ENCODE assay signal across 20 mouse cellular contexts in genomic region chr2:51444386-51445080, GRCm38 (mm10).
A peak's percentile ranks its signal among the peaks of the same experiment; 100 is the strongest.
DNase-seq lines count a peak whose midpoint lies in the region; ATAC-seq lines count a peak whose summit lies in the region.
"Had no signal": no experiment of that assay in that cellular context is flagged by ENCODE, and none has a peak within 500 bp of the region (broad histone marks: within the 10 kb centered on the region; RNA-seq: fewer than 3 reads in every experiment).

No protein-coding gene starts in this region.

- no peak overlapping the region for H3K9ac ChIP-seq in midbrain, embryonic 12.5 days (replicated peaks)
- no peak overlapping the region; the same call in 1 of the 2 replicates for H3K9ac ChIP-seq in midbrain, embryonic 16.5 days (ENCODE audit: low read depth, low read length)
- H3K9ac ChIP-seq in intestine, embryonic 16.5 days (ENCODE audit: low read depth, low read length): no peak overlapping the region
- H3K9ac ChIP-seq: forebrain, embryonic 12.5 days; heart, embryonic 15.5 days; hindbrain, embryonic 13.5 days had no signal

- no peaks in the 10 kb centered on the region for H3K36me3 ChIP-seq in midbrain, embryonic 12.5 days
- H3K36me3 ChIP-seq in midbrain, embryonic 16.5 days (ENCODE audit: control insufficient read depth, insufficient read depth, low read length): no peaks in the 10 kb centered on the region
- no peaks in the 10 kb centered on the region for H3K36me3 ChIP-seq in intestine, embryonic 16.5 days (ENCODE audit: control insufficient read depth, insufficient read depth, low read length)
- H3K36me3 ChIP-seq: forebrain, embryonic 12.5 days; heart, embryonic 15.5 days; hindbrain, embryonic 13.5 days had no signal

- no peaks in the 10 kb centered on the region for H3K27me3 ChIP-seq in midbrain, embryonic 12.5 days
- no peaks in the 10 kb centered on the region for H3K27me3 ChIP-seq in midbrain, embryonic 16.5 days (ENCODE audit: control insufficient read depth, insufficient read depth, low read depth, low read length)
- H3K27me3 ChIP-seq in intestine, embryonic 16.5 days (replicated peaks; ENCODE audit: control insufficient read depth, insufficient read depth, low read length): no peaks in the 10 kb centered on the region
- H3K27me3 ChIP-seq: forebrain, embryonic 12.5 days; heart, embryonic 15.5 days; hindbrain, embryonic 13.5 days had no signal

- no peak for ATAC-seq in midbrain, embryonic 12.5 days (ENCODE audit: low FRiP score, low read depth)
- ATAC-seq in midbrain, embryonic 16.5 days: peak; percentile 54
- ATAC-seq in intestine, embryonic 16.5 days: no peak
- ATAC-seq: hindbrain, postnatal 0 days had no signal

- H3K4me3 ChIP-seq in midbrain, embryonic 12.5 days: no peak overlapping the region
- H3K4me3 ChIP-seq in midbrain, embryonic 16.5 days (ENCODE audit: low read depth, low read length): no peak overlapping the region
- H3K4me3 ChIP-seq in intestine, embryonic 16.5 days (ENCODE audit: low read length): no peak overlapping the region
- H3K4me3 ChIP-seq: forebrain, embryonic 12.5 days; gastrocnemius, adult 2 months; heart, embryonic 15.5 days; hindbrain, embryonic 13.5 days had no signal

- DNase-seq in heart, adult 11 months: peak; percentile 49
- no peak for DNase-seq in heart, adult 9 months (ENCODE audit: low spot score in 2 of 2)
- no peak for DNase-seq in neural tube, embryonic 10.5 days (ENCODE audit: extremely low spot score, low spot score)
- DNase-seq in thymus, postnatal 4 days: no peak
- DNase-seq: adrenal gland, adult 2 months; adrenal gland, postnatal 25 days; cerebellum, adult 18-20 months; cerebellum, adult 9-11 months; cerebellum, postnatal 36 days; gastrocnemius, adult 2 months; gastrocnemius, postnatal 25 days; heart, postnatal 14 days had no signal

- peaks cover 11% of the 10 kb centered on the region; the same call in 1 of the 2 replicates for H3K4me1 ChIP-seq in midbrain, embryonic 12.5 days
- peaks cover 19% of the 10 kb centered on the region for H3K4me1 ChIP-seq in midbrain, embryonic 16.5 days (ENCODE audit: control insufficient read depth, insufficient read depth, low read length)
- H3K4me1 ChIP-seq in intestine, embryonic 16.5 days (ENCODE audit: control insufficient read depth, insufficient read depth, low read length): peaks cover 2% of the 10 kb centered on the region; the same call in 1 of the 2 replicates
- H3K4me1 ChIP-seq: heart, embryonic 15.5 days; hindbrain, embryonic 13.5 days had no signal

- H3K27ac ChIP-seq in midbrain, embryonic 12.5 days (replicated peaks): peak overlapping the region; percentile 60; the same call in 1 of the 2 replicates
- H3K27ac ChIP-seq in midbrain, embryonic 16.5 days (ENCODE audit: low read length): peak overlapping the region; percentile 65
- H3K27ac ChIP-seq in intestine, embryonic 16.5 days (ENCODE audit: low read length): no peak overlapping the region
- H3K27ac ChIP-seq: forebrain, embryonic 12.5 days; gastrocnemius, adult 2 months; heart, embryonic 15.5 days; hindbrain, embryonic 13.5 days; hindbrain, postnatal 0 days had no signal

- no peak overlapping the region for H3K4me2 ChIP-seq in midbrain, embryonic 12.5 days (replicated peaks)
- H3K4me2 ChIP-seq in midbrain, embryonic 16.5 days (ENCODE audit: low read length): peak overlapping the region; percentile 35
- H3K4me2 ChIP-seq in intestine, embryonic 16.5 days (ENCODE audit: low read depth, low read length): no peak overlapping the region
- H3K4me2 ChIP-seq: forebrain, embryonic 12.5 days; heart, embryonic 11.5 days; heart, embryonic 15.5 days; hindbrain, embryonic 13.5 days had no signal

- WGBS in midbrain, embryonic 12.5 days: 43% methylated on average over 9 of the region's 9 CpGs
- 26% methylated on average over 9 of the region's 9 CpGs for WGBS in midbrain, embryonic 16.5 days
- 56% methylated on average over 9 of the region's 9 CpGs for WGBS in intestine, embryonic 16.5 days

- 0 out of 2 replicates have a peak, but pooled peaks cover 4% of the 10 kb centered on the region for H3K9me3 ChIP-seq in midbrain, embryonic 12.5 days
- no peaks in the 10 kb centered on the region for H3K9me3 ChIP-seq in midbrain, embryonic 16.5 days (replicated peaks; ENCODE audit: control insufficient read depth, low read length, poor library complexity, severe bottlenecking)
- no peaks in the 10 kb centered on the region for H3K9me3 ChIP-seq in intestine, embryonic 16.5 days (ENCODE audit: control insufficient read depth, low read length)
- H3K9me3 ChIP-seq: heart, embryonic 15.5 days; hindbrain, embryonic 13.5 days had no signal
